Mouse (Mus musculus): Measurements from ENCODE around the gene Asf1b. TPM values are rescaled to one million over a fixed set of nuclear protein-coding genes. Genes with fewer than 3 reads are reported as not detected.
"Not testable (repeated sequence)": the region's sequence is repeated elsewhere in the genome, so short reads cannot be mapped to it uniquely, and the experiment has no call there.

Asf1b gene
- total RNA-seq, 2 experiments from 2014 or later = 7.6 to 7.8 TPM

DNA sequence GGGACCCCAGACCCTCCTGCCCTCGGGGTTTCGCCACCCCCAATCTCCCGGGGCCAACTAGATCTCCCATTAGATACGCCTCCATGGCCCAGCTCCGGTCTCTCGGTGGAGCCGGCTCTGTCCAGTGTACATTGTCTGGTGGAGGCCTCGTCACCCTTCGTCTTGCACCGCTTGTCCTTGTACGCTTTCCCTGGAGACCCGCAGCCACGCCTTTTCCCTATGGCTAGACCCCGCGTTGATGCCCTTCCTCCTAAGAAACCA lies 581 bp downstream of the Asf1b start:
- intact Hi-C loops (cut with DNase I) = loop anchor here (1.0 to 5.0 kb wide), 3 partner anchors 41 to 173 kb away; partner anchors contain the start of genes Adgrl1 and Samd1
- DNase-seq = no peak

DNA sequence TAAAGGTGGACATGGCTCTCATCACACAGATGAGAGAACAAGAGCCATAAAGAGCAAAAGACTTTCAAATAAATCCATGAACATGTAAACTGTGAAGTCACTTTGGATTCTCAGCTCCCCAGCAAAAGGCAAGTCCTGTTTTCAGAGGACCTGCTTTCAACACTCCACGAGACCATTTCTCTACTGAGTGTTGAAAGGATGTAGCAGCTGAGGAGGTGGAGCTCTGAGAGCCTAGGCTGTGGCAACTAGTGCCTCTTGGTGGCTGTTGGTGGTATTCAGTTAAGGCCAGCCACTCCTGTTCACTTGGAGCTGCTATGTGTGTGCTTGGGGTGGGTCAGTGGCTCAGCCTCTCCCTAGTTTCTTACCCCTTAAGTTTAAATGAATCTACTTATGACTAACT lies 1.5 kb downstream of the Asf1b start:
- DNase-seq = no peak
- intact Hi-C loops (cut with DNase I) = loop anchor here (5.0 kb wide), 1 partner anchor 41 kb away; the partner anchor contains the start of gene Samd1

DNA sequence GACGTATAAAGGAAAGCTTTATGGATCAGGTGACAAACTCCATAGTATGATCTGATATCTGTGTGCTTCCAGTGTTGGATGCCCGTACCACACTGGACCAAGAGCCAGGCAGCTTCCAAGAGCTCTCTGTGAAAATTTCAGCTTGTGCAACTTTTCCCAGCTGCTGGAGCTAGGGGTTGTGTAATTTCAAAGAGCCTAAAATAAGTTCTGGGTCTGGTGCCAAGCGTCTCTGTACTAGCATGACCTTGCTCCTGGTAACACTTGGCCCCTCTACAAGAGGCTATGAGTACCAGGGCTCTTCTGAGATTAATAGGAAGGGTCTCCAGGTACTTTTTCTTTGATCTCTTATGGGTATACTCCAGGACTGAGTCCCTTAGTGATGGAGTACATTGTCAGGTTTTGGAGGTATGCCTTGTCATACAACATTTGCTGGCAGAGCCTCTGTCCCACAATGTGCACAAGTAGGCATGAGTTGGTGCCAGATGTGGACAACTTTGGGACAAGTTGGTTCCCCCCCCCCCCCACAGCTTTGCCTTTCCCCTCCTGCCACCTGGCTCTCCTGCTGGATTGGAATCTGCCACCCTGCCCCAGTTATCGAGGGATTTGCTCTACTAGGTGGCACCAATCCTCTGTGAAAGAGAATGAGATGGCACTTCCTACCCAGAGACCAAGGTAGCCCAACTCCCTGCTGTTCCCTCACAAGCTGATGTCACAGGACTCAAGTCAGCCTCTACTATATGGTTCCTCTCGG lies 8.9 kb downstream of the Asf1b start:
- peak; percentile 81 to 83 for DNase-seq
- intact Hi-C loops (cut with DNase I) = no loop called here

DNA sequence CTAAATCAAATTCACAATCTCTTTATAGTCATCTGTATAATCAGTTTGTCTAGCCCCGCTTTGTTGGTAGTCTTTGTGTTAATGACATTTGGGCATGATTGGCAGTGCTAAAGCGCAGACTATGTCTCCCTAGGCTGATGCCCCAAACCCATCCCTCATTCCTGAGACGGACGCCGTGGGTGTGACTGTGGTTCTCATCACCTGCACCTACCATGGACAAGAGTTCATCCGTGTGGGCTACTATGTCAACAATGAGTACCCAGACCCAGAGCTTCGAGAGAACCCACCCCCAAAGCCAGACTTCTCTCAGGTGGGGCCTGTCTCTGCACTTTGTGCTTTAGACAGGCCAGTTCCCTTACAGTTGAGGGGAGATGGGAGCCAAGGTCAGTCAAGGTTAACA lies 12.4 kb downstream of the Asf1b start:
- DNase-seq = no peak
- intact Hi-C loops (cut with DNase I) = no loop called here

DNA sequence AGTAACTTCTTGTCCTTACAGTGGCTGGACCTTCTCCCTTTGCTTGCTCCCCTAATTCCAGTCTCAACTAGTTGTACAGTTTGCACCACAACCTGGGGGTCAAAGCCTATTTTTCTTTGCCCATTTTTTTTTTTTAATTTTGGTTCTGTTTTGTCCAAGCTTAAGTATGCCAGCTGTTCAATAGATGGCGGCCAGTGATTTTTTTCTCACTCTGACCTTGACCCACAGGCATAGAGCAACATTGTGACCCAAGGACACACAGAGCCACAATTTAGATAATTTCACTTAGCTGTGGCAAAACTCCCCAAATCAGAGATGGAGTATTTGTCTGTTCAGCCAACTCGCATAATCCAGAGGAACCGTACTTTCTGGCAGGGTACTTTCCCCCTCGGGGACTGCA lies 15.8 kb downstream of the Asf1b start:
- no peak for DNase-seq

DNA sequence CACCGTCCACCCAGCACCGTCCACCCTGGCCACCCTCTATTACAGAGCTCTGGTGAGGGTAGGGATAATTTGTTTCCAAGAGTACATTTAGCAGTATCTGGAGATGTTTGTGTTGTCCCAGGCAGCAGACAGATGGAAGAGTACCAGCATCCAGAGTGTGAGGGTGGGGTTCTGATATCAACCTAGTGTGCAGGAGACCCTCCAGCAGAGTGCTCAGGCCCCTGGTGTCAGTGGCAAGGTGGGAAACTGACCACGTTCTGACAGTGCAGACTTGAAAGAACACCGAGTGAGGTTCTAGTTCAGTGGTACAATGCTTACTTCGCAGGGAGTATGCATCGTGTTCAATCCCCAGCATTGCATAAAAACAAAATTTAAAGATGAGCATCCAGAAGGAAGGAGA lies 16.4 kb downstream of the Asf1b start:
- DNase-seq = no peak
- intact Hi-C loops (cut with DNase I) = loop anchor here (2.0 kb wide), 1 partner anchor 25 kb away; the partner anchor contains the start of gene Samd1

More for the DNA sequence above, 15.8 kb downstream of the Asf1b start:
- intact Hi-C loops (cut with DNase I) = no loop called here

DNA sequence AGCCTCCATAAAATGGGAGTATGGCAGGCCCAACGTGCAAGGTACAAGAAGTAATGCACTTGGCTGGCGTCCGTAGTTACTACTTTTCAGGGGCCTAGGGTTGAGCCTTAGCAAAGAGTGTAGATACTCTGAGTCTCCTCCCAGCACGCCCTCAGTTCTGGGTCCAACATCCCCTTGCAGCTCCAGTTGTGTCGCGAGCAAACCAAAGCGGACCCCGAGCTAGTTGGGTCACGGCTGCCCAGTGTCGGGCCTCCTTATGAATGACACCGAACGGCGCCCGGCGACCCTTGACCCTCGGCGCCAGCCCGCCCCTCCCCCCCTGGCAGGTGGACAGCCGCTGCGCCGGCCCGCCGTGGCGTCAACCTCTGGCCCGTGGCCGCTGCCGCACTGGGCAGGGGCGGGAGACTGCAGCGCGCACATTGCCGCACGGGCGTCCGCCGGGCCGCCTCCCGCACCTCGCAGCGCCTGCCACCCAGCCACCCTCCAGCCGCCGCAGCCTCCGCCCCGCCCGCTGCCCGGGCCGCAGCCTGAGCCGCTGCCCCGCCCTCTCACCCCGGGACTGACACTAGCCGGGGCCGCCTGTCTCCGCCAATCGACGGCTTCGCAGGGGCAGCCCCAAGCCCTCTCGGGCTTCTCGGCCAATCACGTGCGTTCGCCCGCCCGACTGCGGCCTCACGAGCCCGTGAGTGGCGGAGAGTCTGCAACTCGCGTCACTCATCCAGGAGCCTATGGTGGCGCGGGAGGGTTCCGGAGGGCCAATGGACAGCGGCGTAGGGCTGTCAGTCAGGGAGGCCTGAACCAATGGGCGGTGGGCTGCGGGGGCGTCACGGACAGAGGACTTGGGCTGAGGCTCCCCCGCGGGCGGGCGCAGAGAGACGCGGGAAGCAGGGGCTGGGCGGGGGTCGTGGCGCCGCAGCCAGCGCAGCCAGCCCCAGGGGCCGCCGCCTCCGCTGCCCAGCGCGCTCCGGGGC lies 17.1 kb downstream of the Asf1b start, which contains the start of gene Prkaca:
Gene Prkaca, plus strand, starts transcription at position 844 of the 971 bp plus-strand sequence.
- intact Hi-C loops (cut with DNase I) = loop anchor here (2.0 kb wide), 1 partner anchor 24 kb away; the partner anchor contains the start of gene Samd1
- DNase-seq = peak; percentile 98 to 99

DNA sequence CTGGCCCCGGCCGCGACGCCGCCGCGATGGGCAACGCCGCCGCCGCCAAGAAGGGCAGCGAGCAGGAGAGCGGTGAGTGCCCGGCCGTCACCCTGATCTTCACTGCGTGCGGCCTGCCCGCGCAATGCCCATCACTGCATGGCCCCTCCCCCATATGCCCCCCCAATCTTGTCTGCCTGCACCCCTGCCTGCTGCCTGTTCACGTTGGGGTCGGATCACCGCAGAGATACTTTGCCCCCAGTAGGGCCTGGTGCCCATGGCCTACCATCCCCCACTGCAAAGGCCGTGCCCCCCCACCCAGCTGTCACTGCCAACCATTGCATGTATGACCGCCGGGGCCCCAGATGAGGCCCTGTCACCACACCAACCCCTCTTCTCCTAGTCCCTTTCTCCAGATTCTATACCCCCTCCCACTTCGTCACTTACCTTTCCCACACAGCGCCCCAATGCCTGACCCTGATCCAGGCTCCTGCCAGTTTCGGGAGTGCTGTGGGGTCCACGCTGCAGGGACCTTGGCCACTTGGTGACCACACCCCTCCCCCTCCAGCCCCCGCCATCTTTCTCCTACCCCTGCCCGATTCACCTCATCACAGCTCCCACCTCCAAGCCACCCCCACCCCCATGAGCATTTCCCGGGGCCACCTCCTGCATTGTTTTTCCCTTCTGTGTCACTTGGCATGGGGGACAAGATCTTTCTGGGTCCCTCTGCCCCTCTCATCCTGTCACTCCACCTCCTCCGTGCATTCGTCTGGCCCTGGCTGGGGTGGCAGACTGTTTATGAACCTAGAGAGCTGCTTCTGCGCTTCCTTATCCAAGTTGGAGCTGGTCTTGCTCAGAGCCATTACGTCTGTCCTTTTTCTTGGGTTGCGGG lies 18.1 kb downstream of the Asf1b start:
- no peak for DNase-seq
- intact Hi-C loops (cut with DNase I) = loop anchor here (2.0 kb wide), 1 partner anchor 23 kb away; the partner anchor contains the start of gene Samd1

DNA sequence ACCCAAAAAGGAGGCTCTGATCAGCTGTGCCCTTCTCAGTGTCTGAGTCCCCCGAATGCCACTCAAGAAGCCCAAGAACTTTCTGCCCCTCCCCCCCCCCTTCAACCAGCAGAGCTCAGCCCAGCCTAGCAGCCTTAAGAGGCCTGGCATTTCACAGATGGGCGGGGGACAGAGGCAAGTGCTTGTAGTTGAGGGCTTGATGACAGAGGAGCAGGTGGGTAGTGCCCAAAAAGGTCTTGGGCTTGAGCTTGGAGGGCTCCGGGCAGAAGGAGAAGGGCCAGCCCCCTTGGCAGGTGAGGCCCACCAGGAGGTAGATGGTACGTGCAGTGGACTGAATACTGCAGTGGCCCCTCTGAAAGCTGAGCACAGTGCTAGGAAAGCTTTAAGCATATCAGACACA lies 19.2 kb downstream of the Asf1b start:
- intact Hi-C loops (cut with DNase I) = no loop called here
- DNase-seq = no peak

DNA sequence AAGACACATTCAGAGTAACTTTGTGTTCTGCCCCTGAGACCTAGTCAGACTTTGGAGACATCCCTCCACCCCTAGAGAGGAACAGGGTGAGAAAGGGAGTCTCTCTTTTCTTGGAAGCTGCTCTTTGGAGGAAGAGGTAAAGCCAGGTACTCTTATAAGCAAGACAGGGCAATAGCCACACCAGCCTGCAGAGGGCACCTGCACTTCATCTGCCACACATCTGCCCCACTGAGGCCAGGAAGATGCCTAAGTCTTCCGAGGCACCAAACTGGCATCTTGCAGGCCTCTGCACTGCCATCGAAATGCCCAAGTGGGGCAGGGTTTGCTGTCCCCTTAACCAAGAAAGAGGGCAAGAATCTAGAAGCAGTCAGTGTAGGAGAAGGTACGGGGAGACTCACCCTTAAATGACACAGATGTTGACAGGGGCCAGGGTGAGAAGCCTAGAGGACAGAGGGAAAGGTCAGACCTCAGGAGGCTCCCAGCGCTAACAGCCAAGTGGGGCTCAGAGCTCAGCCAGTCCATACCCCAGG lies 20.9 kb downstream of the Asf1b start:
- peak in 1 of 2 experiments; percentile 41 for DNase-seq
- intact Hi-C loops (cut with DNase I) = no loop called here

DNA sequence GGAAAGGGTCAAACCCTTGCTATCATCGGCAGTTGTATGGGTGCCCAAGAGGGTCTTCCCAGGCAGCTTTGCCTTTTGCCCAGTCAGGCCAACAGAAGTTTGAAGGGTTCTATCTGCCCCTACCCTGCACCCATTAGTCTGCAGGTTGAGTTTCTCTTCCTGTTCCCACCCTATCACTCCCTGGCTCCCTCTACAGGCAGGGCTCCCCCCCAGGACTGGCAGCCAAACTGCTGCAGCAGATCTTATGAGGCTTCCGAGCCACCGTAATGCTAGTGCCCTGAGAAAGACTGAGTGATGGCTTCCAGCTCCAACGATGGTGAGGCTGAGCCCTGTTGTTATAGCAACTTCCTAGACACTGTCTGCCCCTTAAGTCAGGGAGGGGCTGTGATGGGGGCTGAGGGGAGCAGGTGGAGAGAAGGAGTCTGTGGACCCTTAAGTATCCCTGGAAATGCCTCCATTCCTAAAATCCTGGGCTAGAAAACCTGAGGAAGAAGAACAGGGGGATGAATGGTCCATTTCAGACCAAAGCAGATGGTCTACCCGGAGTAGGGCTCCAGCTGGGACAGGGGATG lies 21.6 kb downstream of the Asf1b start:
- intact Hi-C loops (cut with DNase I) = no loop called here
- DNase-seq = no peak

DNA sequence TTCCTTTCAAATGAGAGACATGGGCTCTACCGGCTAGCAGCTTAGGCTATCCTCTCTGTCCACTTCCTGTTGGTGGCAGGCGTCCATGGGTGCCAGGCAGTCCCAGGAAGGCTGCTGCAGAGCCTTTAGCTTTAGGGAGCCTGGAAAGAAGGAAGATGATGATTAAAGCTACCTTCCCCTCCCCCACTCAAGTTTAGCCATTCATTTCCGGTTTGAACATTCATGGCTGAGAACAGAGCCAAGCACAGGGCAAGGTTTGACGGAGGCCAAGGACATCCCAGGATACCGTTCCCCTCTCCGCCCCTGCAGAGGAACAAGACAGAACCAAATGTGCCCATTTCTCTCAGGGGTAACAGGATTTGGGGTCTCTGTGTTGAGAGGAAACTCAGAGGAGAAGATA lies 22.3 kb downstream of the Asf1b start:
- intact Hi-C loops (cut with DNase I) = no loop called here
- DNase-seq = peak; percentile 60 to 65

DNA sequence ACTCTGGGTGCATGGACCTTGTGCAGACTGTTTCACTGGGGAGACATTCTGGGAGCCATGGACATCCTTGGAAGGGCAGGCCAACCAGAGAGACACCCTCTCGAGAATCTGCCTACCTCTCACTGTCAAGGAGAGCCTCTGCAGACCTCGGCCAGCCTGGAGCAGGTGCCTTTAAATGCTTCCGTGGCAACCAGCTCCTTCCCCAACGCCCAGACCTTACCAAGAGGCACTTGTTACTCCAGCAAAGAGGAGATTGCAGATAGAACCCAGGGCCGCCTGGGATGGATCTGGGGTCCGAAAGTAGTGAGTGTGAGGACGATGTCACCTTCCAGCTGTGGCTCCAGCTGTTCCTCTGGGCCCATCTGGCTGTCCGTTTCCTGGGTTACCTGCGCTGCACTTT lies 22.9 kb downstream of the Asf1b start:
- intact Hi-C loops (cut with DNase I) = no loop called here
- DNase-seq = no peak

DNA sequence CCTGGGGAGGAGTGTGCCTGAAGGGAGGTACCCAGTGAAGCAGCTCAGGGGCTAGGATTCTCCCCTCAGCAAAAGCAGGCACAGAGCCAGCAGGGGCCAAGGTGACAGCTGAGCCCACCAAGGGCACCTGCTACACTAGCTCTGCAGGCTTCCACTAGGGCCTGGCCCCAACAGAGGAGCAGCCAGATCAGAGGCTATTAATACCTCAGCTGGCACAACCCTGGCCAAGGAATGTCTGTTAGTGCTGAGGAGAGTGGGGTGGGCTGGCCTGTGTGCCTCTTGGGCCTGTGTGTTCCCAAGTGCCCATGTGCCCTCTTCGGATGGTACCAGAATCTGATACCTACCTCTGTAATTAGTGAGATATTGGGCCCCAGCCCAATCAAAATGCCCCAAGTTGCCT lies 24.9 kb downstream of the Asf1b start:
- intact Hi-C loops (cut with DNase I) = no loop called here
- peak; percentile 84 to 87 for DNase-seq

DNA sequence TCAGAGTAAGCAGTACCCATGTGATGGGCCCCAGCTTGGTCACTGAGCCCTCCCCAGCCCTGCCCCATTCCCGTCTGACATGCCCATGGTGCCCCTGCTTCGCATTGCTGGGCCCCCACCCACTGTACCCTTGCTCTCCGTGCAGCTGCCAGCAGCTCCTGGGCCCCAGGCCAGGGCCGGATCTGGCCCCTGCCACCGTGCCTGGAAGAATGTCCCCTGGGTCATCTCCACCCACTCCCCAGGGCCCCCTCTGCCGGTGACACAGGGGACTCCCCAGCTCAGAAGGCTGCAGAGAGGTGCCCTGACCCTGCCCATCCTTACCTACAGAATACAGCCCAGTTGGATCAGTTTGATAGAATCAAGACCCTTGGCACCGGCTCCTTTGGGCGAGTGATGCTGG lies 25.5 kb downstream of the Asf1b start:
- intact Hi-C loops (cut with DNase I) = no loop called here
- DNase-seq = peak; percentile 87 to 91

DNA sequence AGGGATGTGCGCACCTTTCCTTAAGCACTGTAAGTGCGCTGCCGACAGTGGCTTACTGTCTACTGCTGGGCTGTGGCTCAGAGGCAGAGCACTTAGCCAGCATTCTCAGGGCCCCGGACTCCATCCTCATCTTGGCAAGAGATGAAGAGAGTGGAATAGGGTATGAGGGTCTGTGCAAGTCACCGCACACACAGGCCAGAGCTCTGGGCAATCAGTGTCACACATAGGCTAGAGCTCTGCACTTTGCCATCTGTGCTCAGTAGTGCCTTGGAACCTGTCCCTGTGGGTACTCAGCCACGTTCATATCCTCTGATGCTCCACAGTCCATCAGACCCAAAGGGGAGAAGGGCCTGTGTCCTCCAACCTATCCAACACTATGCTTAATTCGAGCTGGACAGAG lies 26.2 kb downstream of the Asf1b start:
- DNase-seq = no peak
- intact Hi-C loops (cut with DNase I) = no loop called here

DNA sequence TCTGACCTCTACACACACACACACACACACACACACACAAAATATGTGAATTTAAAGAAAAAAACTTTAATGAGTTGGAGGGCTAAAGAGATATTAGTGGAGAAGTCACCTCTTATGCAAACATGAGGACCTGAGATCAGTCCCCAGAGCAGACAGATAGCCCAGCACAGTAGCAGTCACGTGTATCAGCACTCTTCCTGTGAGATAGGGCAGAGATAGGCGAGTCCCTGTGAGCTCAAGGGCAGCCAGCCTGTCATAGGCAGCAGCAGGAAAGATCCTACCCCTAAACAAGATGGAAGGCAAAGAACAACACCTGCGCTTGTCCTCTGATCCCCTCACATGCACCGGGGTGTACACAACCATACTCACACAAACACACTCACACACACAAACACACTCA lies 27.1 kb downstream of the Asf1b start:
- intact Hi-C loops (cut with DNase I) = no loop called here

DNA sequence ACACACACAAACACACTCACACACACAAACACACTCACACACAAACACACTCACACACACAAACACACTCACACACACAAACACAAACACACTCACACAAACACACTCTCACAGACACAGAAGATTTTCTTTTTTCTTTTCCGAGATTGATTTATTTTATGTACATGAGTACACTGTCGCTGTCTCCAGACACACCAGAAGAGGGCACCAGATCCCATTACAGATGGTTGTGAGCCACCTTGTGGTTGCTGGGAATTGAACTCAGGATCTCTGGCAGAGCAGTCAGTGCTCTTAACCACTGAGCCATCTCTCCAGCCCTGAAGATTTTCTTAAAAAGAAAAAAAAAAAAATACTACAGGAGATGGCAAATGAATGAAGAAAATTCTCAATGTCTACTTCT lies 27.9 kb downstream of the Asf1b start:
- DNase-seq; intact Hi-C loops (cut with DNase I): not testable (repeated sequence)

More for the DNA sequence above, 27.1 kb downstream of the Asf1b start:
- no peak for DNase-seq

DNA sequence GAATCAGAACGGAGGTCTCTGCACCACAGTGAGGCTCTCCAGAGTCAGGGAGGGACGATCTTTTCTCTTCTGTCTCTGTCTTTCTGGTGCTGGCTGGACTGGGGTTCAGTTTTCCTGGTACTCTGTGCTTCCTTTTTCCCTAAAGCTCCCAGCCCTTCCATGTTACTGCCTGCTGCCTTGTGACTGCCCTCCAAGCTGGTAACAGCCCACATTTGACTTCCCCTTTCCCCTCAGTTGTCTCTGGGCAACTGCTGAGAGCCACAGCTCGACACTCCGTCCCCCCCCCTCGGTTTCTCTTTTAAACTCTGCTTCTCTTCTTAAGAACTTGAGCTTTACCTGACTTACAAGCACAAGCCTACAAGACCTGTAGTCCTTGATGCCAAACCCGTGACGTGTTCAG lies 33.9 kb downstream of the Asf1b start:
- DNase-seq = no peak
- intact Hi-C loops (cut with DNase I) = no loop called here

DNA sequence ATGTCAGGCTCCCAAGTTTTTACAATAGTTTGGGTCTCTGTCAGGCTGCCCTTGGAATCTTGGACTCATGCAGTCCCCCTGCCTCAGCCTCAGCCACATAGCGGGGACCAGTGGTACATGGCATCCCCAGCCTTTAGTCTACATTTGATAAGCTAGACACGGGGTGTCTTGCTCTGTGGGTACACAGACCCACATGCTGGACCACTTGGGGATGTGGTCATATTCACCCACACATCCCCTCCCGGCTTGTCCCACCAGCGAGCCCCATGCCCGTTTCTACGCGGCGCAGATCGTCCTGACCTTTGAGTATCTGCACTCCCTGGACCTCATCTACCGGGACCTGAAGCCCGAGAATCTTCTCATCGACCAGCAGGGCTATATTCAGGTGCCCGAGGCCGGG lies 34.9 kb downstream of the Asf1b start:
- DNase-seq = no peak
- intact Hi-C loops (cut with DNase I) = no loop called here

All from heart, postnatal 10 days (tissue).